Mouse (Mus musculus) heart, adult 2 months (tissue): ENCODE results near the gene Dach1.

Experiments
- CTCF ChIP-seq: fragments of 200-600 bp; IDR thresholded peaks from 2 replicates; pipeline ENCODE4 v1.8.1; 2022; ENCODE audit warnings: antibody characterized with exemption, mild to moderate bottlenecking, moderate library complexity
- EP300 ChIP-seq: fragments of 200-500 bp; IDR thresholded peaks from 2 replicates; pipeline ENCODE4 v1.6.1; 2011; ENCODE audit warnings: low read depth, low read length, control low read depth; ENCODE audit not compliant: insufficient read depth
- POLR2A ChIP-seq: fragments of 200-500 bp; IDR thresholded peaks from 2 replicates; pipeline ENCODE4 v1.6.1; 2011; ENCODE audit warnings: mild to moderate bottlenecking, low read depth, low read length, control low read depth; ENCODE audit not compliant: insufficient read depth

- TF ChIP-seq POLR2A (no peak), EP300 (no peak), CTCF (no peak)
These were observed 91.6 kb downstream of the Dach1 start for GRCm38 (mm10) chr14:98077996-98078395.
